In genomic region chr5:136691170-136691569, GRCm38 (mm10) we compare ENCODE assay signal across 19 mouse cellular contexts. TPM values are rescaled to one million over a fixed set of nuclear protein-coding genes. Genes with fewer than 3 reads are reported as not detected.
DNase-seq lines count a peak whose midpoint lies in the region; ATAC-seq lines count a peak whose summit lies in the region.
"Had no signal": no experiment of that assay in that cellular context is flagged by ENCODE, and none has a peak within 500 bp of the region (broad histone marks: within the 10 kb centered on the region; RNA-seq: fewer than 3 reads in every experiment).

No protein-coding gene starts in this region.

- peak; percentile 35 for DNase-seq in thymus, postnatal 14 days
- DNase-seq in thymus, postnatal 36 days = peak; percentile 34 to 39
- no peak for DNase-seq in cerebellum, postnatal 4 days (ENCODE audit: low spot score in 2 of 2)
- no peak for DNase-seq in layer of hippocampus, adult 9-11 months
- DNase-seq: adrenal gland, adult 2 months; adrenal gland, postnatal 10 days; adrenal gland, postnatal 25 days; cerebellum, adult 11 months; cerebellum, adult 18-20 months; cerebellum, adult 8-10 months; cerebellum, adult 9-11 months; cerebellum, postnatal 14 days; cerebellum, postnatal 36 days had no signal

- ATAC-seq in granulocyte monocyte progenitor cell, adult 5-6 weeks (replicated peaks; ENCODE audit: poor library complexity, severe bottlenecking) = peak; percentile 35; the same call in 1 of the 2 replicates
- ATAC-seq in hematopoietic stem cell, adult 5-6 weeks (replicated peaks in 1 of 2; ENCODE audit: insufficient read depth in 1 of 2, low FRiP score in 2 of 2, low TSS enrichment in 1 of 2, low read depth in 1 of 2, poor library complexity in 2 of 2, severe bottlenecking in 2 of 2) = peak; percentile 14 to 52; a peak in 3 of 4 replicates
- ATAC-seq in megakaryocyte-erythroid progenitor cell, adult 5-6 weeks (replicated peaks; ENCODE audit: low FRiP score, low TSS enrichment, poor library complexity, severe bottlenecking) = no peak
- ATAC-seq: forebrain, embryonic 13.5 days; forebrain, embryonic 15.5 days had no signal

RNA-seq across cellular contexts. Expression of gene Myl10, which starts 1.8 kb away (rescaled TPM):
- not detected in 2 replicates for total RNA-seq in granulocyte monocyte progenitor cell, adult 5-6 weeks (2014; fragmentation: Nextera tagmentation)
- total RNA-seq in granulocyte monocyte progenitor cell, adult 5-6 weeks (2017) = not detected in 2 replicates
- 14.5 and 23.0 TPM in 2 replicates for total RNA-seq in hematopoietic stem cell, adult 5-6 weeks (2017)
- total RNA-seq in megakaryocyte-erythroid progenitor cell, adult 5-6 weeks (2014; fragmentation: Nextera tagmentation) = 0.50 TPM in 1 of 2 replicates, not detected in the other
- total RNA-seq in megakaryocyte-erythroid progenitor cell, adult 5-6 weeks (2017) = not detected in 2 replicates
- total RNA-seq: adrenal gland, adult 2 months; adrenal gland, postnatal 10 days; adrenal gland, postnatal 25 days; ES-E14 had no signal

Comparison
In these comparisons a context has a peak if more than half of its experiments do, and no peak if none do; other contexts are left out.
1. DNase-seq: peak in thymus, postnatal 14 days (single experiment) and thymus, postnatal 36 days (2 of 2); none in cerebellum, postnatal 4 days (0 of 2) and layer of hippocampus, adult 9-11 months (single experiment).
2. RNA of gene Myl10, which starts 1.8 kb away (total RNA-seq): 14.5 to 23.0 TPM in hematopoietic stem cell, adult 5-6 weeks; 0.50 TPM in megakaryocyte-erythroid progenitor cell, adult 5-6 weeks and not detected in granulocyte monocyte progenitor cell, adult 5-6 weeks; every median in the first group is over 10 times any median in the second.